Mouse (Mus musculus) lung, postnatal 14 days (tissue): ENCODE results near the gene Midn.
A peak's percentile ranks its signal among the peaks of the same experiment; 100 is the strongest.

Experiments used
- DNase-seq: peaks from one replicate; pipeline ENCODE4 v3.0.0; 2021

The Midn gene

GRCm38 (mm10) chr10:80130403-80131031 is 17.6 kb upstream of the Midn start:
- no peak for DNase-seq

GRCm38 (mm10) chr10:80131316-80131951 is 16.6 kb upstream of the Midn start:
- DNase-seq = no peak

- DNase-seq = no peak
Measured at GRCm38 (mm10) chr10:80131952-80132350, 16.1 kb upstream of the Midn start.

GRCm38 (mm10) chr10:80133226-80133849 is 14.7 kb upstream of the Midn start:
- DNase-seq = no peak

GRCm38 (mm10) chr10:80134421-80134820 is 13.7 kb upstream of the Midn start:
- no peak for DNase-seq

- no peak for DNase-seq
Measured at GRCm38 (mm10) chr10:80135161-80135560, 12.9 kb upstream of the Midn start.

- DNase-seq = no peak
Measured at GRCm38 (mm10) chr10:80135641-80136040, 12.4 kb upstream of the Midn start.

- DNase-seq = no peak
Measured at GRCm38 (mm10) chr10:80136179-80136951, 11.7 kb upstream of the Midn start.

GRCm38 (mm10) chr10:80136952-80137625 is 11.0 kb upstream of the Midn start:
- DNase-seq = peak; percentile 42

- no peak for DNase-seq
Measured at GRCm38 (mm10) chr10:80137626-80138552, 10.2 kb upstream of the Midn start.

GRCm38 (mm10) chr10:80138553-80139438 is 9.3 kb upstream of the Midn start, which contains the start of gene Atp5d:
Atp5d (plus strand) TSS chr10:80138632.
- DNase-seq = peak; percentile 54

GRCm38 (mm10) chr10:80139439-80139775 is 8.7 kb upstream of the Midn start:
- no peak for DNase-seq

GRCm38 (mm10) chr10:80139975-80140665 is 8.0 kb upstream of the Midn start:
- DNase-seq = no peak

GRCm38 (mm10) chr10:80140666-80141035 is 7.4 kb upstream of the Midn start, which contains the start of gene Cbarp:
Cbarp (minus strand) TSS chr10:80140835.
- DNase-seq = no peak

- DNase-seq = peak; percentile 97
Measured at GRCm38 (mm10) chr10:80141243-80141642, 6.8 kb upstream of the Midn start.

- peak; percentile 95 for DNase-seq
Measured at GRCm38 (mm10) chr10:80141786-80142529, 6.1 kb upstream of the Midn start.

- no peak for DNase-seq
Measured at GRCm38 (mm10) chr10:80142530-80142925, 5.5 kb upstream of the Midn start.

GRCm38 (mm10) chr10:80143664-80144063 is 4.4 kb upstream of the Midn start:
- DNase-seq = no peak

- DNase-seq = no peak
Measured at GRCm38 (mm10) chr10:80144159-80144558, 3.9 kb upstream of the Midn start.
